Mouse (Mus musculus): ENCODE measurements around the gene Ces2c. TPM values are rescaled to one million over a fixed set of nuclear protein-coding genes. Genes with fewer than 3 reads are reported as not detected.
"Not testable (repeated sequence)": the region's sequence is repeated elsewhere in the genome, so short reads cannot be mapped to it uniquely, and the experiment has no call there.

The Ces2c gene
- polyA plus RNA-seq, 1 experiment, result not detected

DNA sequence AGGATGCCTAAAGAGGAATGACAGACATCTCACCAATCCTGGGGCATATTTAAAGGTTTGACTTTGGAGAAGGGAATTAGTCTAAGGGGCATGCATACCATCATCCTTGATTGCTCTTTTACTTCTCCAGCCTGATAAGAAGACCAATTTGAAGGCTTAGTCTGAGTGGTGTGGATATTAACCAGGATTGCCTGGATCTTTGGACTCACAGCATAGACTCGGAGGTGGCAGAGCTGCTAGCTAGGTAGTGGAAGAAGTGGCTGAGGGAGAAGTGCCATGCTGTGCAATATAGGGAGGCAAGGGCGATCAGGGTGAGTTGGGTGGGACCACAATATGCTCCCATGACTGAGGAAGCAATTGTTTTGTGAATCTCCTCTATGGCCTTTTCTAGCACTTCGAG lies 18.6 kb upstream of the Ces2c start:
- H3K36me3 ChIP-seq (ENCODE audit: control insufficient read depth, insufficient read depth, low read length, poor library complexity, severe bottlenecking), result no peaks in the 10 kb centered on the region
- no peak overlapping the region for H3K27ac ChIP-seq (ENCODE audit: insufficient read depth, low read length)

DNA sequence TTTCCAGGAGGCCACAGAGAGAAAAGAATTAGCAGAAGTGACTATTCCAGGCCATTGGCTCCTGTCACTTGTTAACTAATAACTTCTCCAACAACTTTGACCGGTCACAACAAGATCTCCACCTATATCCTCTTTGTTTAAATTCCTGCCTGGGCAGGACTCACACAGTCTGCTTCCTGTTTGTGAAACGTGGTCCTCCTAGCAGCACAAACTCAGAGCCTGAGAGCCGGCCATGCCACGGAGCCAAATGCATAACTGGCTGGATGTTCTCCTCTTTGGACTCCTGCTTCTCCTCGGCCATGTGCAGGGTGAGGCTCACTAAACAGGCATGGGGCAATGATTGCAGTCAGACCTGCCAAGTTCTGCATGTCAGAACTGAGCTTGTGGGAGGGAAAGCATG lies 15.4 kb upstream of the Ces2c start, which contains the start of gene Ces2b:
Gene Ces2b (plus strand): TSS at position 133 of the 400 bp plus-strand sequence.
- H3K36me3 ChIP-seq (ENCODE audit: control insufficient read depth, insufficient read depth, low read length, poor library complexity, severe bottlenecking), result no peaks in the 10 kb centered on the region
- no peak within 1 kb of the TSS for H3K4me3 ChIP-seq (ENCODE audit: low read depth, low read length)
- TF ChIP-seq POLR2A (IDR thresholded peaks at IDR 0.05; ENCODE audit: insufficient read depth, low read length) (no peak), CTCF (IDR thresholded peaks at IDR 0.05; ENCODE audit: low read depth, low read length) (no peak), EP300 (IDR thresholded peaks at IDR 0.05; ENCODE audit: insufficient read depth, low read depth, low read length) (no peak)
- no peaks in the 10 kb centered on the region for H3K9me3 ChIP-seq (replicated peaks; ENCODE audit: control insufficient read depth, insufficient read depth, low read length, poor library complexity, severe bottlenecking)
- no peak within 1 kb of the TSS for H3K9ac ChIP-seq (ENCODE audit: low read depth, poor library complexity, severe bottlenecking)
- peaks cover 3% of the 10 kb centered on the region; the same call in 1 of the 2 replicates for H3K27me3 ChIP-seq (ENCODE audit: control insufficient read depth, insufficient read depth, low read length, poor library complexity, severe bottlenecking)
- H3K4me1 ChIP-seq (ENCODE audit: control insufficient read depth, insufficient read depth, low read length), result no peaks in the 10 kb centered on the region
- H3K27ac ChIP-seq (ENCODE audit: insufficient read depth, low read length), result no peak within 1 kb of the TSS

More for the DNA sequence above, 18.6 kb upstream of the Ces2c start:
- no peak overlapping the region for H3K9ac ChIP-seq (ENCODE audit: low read depth, poor library complexity, severe bottlenecking)
- TF ChIP-seq EP300 (IDR thresholded peaks at IDR 0.05; ENCODE audit: insufficient read depth, low read depth, low read length), result no peak
- peaks cover 6% of the 10 kb centered on the region; the same call in 1 of the 2 replicates for H3K9me3 ChIP-seq (replicated peaks; ENCODE audit: control insufficient read depth, insufficient read depth, low read length, poor library complexity, severe bottlenecking)
- peaks cover 3% of the 10 kb centered on the region; the same call in 1 of the 2 replicates for H3K27me3 ChIP-seq (ENCODE audit: control insufficient read depth, insufficient read depth, low read length, poor library complexity, severe bottlenecking)
- no peaks in the 10 kb centered on the region for H3K4me1 ChIP-seq (ENCODE audit: control insufficient read depth, insufficient read depth, low read length)
- no peak overlapping the region for H3K4me3 ChIP-seq (ENCODE audit: low read depth, low read length)

DNA sequence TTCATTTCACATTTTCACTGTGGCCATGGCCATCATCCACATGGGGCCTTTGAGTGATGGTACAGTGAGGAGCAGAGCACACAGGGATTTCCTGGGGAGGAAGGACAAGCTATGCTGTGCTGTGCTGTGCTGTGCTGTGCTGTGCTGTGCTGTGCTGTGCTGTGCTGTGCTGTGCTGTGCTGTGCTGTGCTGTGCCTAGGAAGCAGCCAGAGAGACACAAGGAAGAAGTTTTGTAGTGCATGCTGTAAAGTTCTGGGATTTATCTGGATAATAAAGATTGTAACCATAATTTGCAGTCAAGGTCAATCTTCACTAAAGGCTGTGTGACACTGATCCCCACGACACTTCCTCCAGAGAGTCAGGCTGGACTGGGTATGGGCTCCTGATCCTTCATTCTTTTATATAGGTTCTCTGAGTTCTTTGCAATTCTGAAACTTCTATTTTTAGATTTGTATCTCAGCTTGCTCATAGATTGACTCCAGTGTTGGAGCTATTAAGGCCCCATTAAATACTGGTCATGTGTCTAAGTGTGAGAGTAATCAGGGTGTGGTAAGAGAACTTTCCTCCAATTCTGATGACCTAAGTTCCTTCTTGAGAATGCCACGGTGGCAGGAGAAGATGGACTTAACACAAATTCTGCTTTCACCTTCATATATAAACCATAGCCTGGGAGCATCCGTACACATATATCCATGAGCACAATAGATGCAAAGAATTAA lies 5.3 kb upstream of the Ces2c start:
- no peaks in the 10 kb centered on the region for H3K4me1 ChIP-seq (ENCODE audit: control insufficient read depth, insufficient read depth, low read length)

DNA sequence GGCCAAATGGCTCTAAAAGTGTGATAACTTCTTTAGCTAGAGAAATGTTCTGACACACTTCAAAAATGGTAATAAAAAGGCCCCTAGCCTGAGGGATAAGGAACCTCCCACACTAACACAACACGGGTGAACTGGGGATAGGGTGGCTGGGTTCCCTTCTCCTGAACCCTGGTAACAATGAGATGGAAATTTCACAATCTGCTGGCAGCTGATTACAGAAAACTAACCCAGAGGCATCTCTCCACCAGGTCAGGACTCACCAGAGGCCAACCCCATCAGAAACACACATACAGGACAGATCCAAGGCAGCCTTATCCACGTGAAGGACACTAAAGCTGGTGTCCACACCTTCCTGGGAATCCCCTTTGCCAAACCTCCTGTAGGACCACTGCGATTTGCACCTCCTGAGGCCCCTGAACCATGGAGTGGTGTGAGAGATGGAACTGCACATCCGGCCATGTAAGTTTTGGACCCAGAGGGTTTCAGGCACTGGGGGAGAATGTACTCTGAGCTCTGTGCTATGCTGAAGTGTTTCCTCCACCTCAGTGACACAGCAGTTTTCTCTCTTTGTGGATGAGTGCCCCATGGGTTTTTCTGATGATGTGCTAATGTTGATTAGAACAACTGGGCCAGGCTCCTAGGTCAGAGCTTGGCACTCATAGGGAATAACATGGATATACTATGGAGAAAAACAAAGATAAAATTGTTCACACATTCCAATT lies 1.0 kb downstream of the Ces2c start:
- Histone ChIP-seq H3K9ac (ENCODE audit: low read depth, poor library complexity, severe bottlenecking) (no peak overlapping the region), H3K27ac (ENCODE audit: insufficient read depth, low read length) (no peak overlapping the region), H3K27me3 (ENCODE audit: control insufficient read depth, insufficient read depth, low read length, poor library complexity, severe bottlenecking) (no peaks in the 10 kb centered on the region), H3K4me3 (ENCODE audit: low read depth, low read length) (no peak overlapping the region), H3K36me3 (ENCODE audit: control insufficient read depth, insufficient read depth, low read length, poor library complexity, severe bottlenecking) (no peaks in the 10 kb centered on the region), H3K4me1 (ENCODE audit: control insufficient read depth, insufficient read depth, low read length) (no peaks in the 10 kb centered on the region), H3K9me3 (replicated peaks; ENCODE audit: control insufficient read depth, insufficient read depth, low read length, poor library complexity, severe bottlenecking) (no peaks in the 10 kb centered on the region)
- TF ChIP-seq CTCF (IDR thresholded peaks at IDR 0.05; ENCODE audit: low read depth, low read length) (no peak), EP300 (IDR thresholded peaks at IDR 0.05; ENCODE audit: insufficient read depth, low read depth, low read length) (no peak), POLR2A (IDR thresholded peaks at IDR 0.05; ENCODE audit: insufficient read depth, low read length) (no peak)

More for the DNA sequence above, 5.3 kb upstream of the Ces2c start:
- Histone ChIP-seq H3K9me3 (replicated peaks; ENCODE audit: control insufficient read depth, insufficient read depth, low read length, poor library complexity, severe bottlenecking) (no peaks in the 10 kb centered on the region), H3K36me3 (ENCODE audit: control insufficient read depth, insufficient read depth, low read length, poor library complexity, severe bottlenecking) (no peaks in the 10 kb centered on the region), H3K27me3 (ENCODE audit: control insufficient read depth, insufficient read depth, low read length, poor library complexity, severe bottlenecking) (no peaks in the 10 kb centered on the region), H3K9ac (ENCODE audit: low read depth, poor library complexity, severe bottlenecking) (no peak overlapping the region), H3K27ac (ENCODE audit: insufficient read depth, low read length) (no peak overlapping the region), H3K4me3 (ENCODE audit: low read depth, low read length) (no peak overlapping the region)
- TF ChIP-seq EP300 (IDR thresholded peaks at IDR 0.05; ENCODE audit: insufficient read depth, low read depth, low read length), result no peak
- TF ChIP-seq CTCF (IDR thresholded peaks at IDR 0.05; ENCODE audit: low read depth, low read length), result no peak
- no peak for TF ChIP-seq POLR2A (IDR thresholded peaks at IDR 0.05; ENCODE audit: insufficient read depth, low read length)

DNA sequence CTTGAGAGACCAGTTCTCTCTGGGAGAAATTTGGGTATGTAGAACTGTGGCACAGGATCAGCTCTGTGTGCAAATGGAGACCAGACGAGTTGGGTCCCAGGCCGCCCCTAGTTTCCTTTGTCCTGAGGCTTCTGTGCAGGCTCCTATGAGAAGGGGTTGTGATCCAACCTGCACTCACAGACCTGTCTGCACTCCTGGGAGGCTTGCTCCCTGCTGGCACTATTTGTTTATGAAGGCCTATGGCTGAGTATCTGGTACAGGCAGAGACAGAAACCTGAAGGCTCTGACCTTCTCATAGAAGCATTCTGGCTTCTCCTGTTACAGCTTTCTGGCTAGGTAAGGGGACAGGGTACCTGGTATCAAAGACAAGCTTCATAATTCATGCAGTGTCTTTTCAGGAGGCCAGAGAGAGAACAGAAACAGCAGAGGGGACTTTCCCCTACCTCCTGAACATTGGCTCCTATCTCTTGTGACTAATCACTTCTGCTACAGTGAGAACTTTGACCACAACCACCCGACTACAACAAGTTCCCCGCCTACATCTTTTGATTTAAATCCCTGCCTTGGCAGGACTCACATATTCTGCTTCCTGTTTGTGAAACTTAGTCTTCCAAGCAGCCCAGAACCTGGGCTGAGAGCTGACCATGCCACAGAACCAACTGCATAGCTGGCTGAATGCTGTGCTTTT lies 20.1 kb downstream of the Ces2c start:
- not testable (repeated sequence) for H3K4me1 ChIP-seq (ENCODE audit: control insufficient read depth, insufficient read depth, low read length); H3K27me3 ChIP-seq (ENCODE audit: control insufficient read depth, insufficient read depth, low read length, poor library complexity, severe bottlenecking); H3K36me3 ChIP-seq (ENCODE audit: control insufficient read depth, insufficient read depth, low read length, poor library complexity, severe bottlenecking); H3K4me3 ChIP-seq (ENCODE audit: low read depth, low read length); H3K9ac ChIP-seq (ENCODE audit: low read depth, poor library complexity, severe bottlenecking); H3K27ac ChIP-seq (ENCODE audit: insufficient read depth, low read length); H3K9me3 ChIP-seq (replicated peaks; ENCODE audit: control insufficient read depth, insufficient read depth, low read length, poor library complexity, severe bottlenecking)

DNA sequence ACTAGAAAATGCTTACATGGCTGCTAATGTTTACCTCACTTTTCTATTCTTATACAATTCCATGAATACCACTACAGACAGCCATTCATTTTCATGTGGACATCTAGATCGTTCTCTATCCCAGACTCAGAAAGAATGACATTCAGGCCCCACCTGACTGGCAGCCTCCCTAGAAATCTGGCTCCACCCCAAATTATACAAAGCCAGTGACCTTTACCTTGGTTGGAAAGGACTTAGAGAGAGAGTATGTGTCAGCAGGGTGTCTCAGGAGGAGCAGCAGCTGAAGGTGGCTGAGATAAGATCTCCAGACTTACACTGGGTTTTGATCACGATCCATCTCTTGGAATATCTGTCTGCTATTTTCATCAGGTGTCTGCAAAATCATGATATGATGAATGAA lies 22.0 kb downstream of the Ces2c start:
- H3K9me3 ChIP-seq (replicated peaks; ENCODE audit: control insufficient read depth, insufficient read depth, low read length, poor library complexity, severe bottlenecking); H3K27ac ChIP-seq (ENCODE audit: insufficient read depth, low read length); H3K4me1 ChIP-seq (ENCODE audit: control insufficient read depth, insufficient read depth, low read length); H3K4me3 ChIP-seq (ENCODE audit: low read depth, low read length); H3K9ac ChIP-seq (ENCODE audit: low read depth, poor library complexity, severe bottlenecking); H3K27me3 ChIP-seq (ENCODE audit: control insufficient read depth, insufficient read depth, low read length, poor library complexity, severe bottlenecking); H3K36me3 ChIP-seq (ENCODE audit: control insufficient read depth, insufficient read depth, low read length, poor library complexity, severe bottlenecking): not testable (repeated sequence)

DNA sequence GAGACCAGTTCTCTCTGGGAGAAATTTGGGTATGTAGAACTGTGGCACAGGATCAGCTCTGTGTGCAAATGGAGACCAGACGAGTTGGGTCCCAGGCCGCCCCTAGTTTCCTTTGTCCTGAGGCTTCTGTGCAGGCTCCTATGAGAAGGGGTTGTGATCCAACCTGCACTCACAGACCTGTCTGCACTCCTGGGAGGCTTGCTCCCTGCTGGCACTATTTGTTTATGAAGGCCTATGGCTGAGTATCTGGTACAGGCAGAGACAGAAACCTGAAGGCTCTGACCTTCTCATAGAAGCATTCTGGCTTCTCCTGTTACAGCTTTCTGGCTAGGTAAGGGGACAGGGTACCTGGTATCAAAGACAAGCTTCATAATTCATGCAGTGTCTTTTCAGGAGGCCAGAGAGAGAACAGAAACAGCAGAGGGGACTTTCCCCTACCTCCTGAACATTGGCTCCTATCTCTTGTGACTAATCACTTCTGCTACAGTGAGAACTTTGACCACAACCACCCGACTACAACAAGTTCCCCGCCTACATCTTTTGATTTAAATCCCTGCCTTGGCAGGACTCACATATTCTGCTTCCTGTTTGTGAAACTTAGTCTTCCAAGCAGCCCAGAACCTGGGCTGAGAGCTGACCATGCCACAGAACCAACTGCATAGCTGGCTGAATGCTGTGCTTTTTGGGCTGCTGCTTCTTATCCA lies 39.5 kb downstream of the Ces2c start:
- H3K4me3 ChIP-seq (ENCODE audit: low read depth, low read length); H3K9me3 ChIP-seq (replicated peaks; ENCODE audit: control insufficient read depth, insufficient read depth, low read length, poor library complexity, severe bottlenecking); H3K36me3 ChIP-seq (ENCODE audit: control insufficient read depth, insufficient read depth, low read length, poor library complexity, severe bottlenecking); H3K9ac ChIP-seq (ENCODE audit: low read depth, poor library complexity, severe bottlenecking); H3K4me1 ChIP-seq (ENCODE audit: control insufficient read depth, insufficient read depth, low read length); H3K27ac ChIP-seq (ENCODE audit: insufficient read depth, low read length); H3K27me3 ChIP-seq (ENCODE audit: control insufficient read depth, insufficient read depth, low read length, poor library complexity, severe bottlenecking): not testable (repeated sequence)
